Mouse (Mus musculus) frontal cortex, adult (tissue): ENCODE measurements at regions not wholly inside any gene's neighbourhood (a gene's known extent, or its start where the extent isn't known, plus 50 kb on each side); places are given as distances from the start of the nearest gene placed in this dataset.

Experiments
- ATAC-seq: cut with Nextera tagmentation; 2 replicates; pipeline ENCODE4 v1.9.2; 2017; ENCODE audit warnings: mild to moderate bottlenecking, moderate library complexity, mixed read lengths; ENCODE audit not compliant: low TSS enrichment

GRCm38 (mm10) chr16:70929651-70930050, 615.9 kb downstream of the Gbe1 start:
- ATAC-seq = no peak

GRCm38 (mm10) chr16:70935959-70936358, 622.2 kb downstream of the Gbe1 start:
- no peak for ATAC-seq

GRCm38 (mm10) chr16:70952937-70953336, 639.2 kb downstream of the Gbe1 start:
- ATAC-seq = no peak
